Mouse (Mus musculus) hindbrain, embryonic 13.5 days (tissue): Measurements from ENCODE around the gene Spast. TPM values are rescaled to one million over a fixed set of nuclear protein-coding genes. Genes with fewer than 3 reads are reported as not detected.
A peak's percentile ranks its signal among the peaks of the same experiment; 100 is the strongest.
"Not testable (repeated sequence)": the region's sequence is repeated elsewhere in the genome, so short reads cannot be mapped to it uniquely, and the experiment has no call there.

Experiments
- ATAC-seq: fragments of 200-750 bp; cut with Nextera tagmentation; 2 replicates; pipeline ENCODE4 v1.8.0; 2017; ENCODE audit warnings: moderate TSS enrichment; ENCODE audit not compliant: low FRiP score
- H3K27ac ChIP-seq: fragments of 300-500 bp; sonication (generic); 2 replicates; pipeline ENCODE4 v1.5.1; 2015; ENCODE audit warnings: inconsistent platforms, mild to moderate bottlenecking, moderate library complexity
- H3K27me3 ChIP-seq: fragments of 300-500 bp; sonication (generic); 2 replicates; pipeline ENCODE4 v1.6.1; 2015; ENCODE audit warnings: mild to moderate bottlenecking, inconsistent platforms
- H3K36me3 ChIP-seq: fragments of 300-500 bp; sonication (generic); 2 replicates; pipeline ENCODE4 v1.6.1; 2015; ENCODE audit warnings: mild to moderate bottlenecking, inconsistent platforms
- H3K4me1 ChIP-seq: fragments of 300-500 bp; sonication (generic); replicated peaks from 2 replicates; pipeline ENCODE4 v1.6.1; 2015; ENCODE audit warnings: inconsistent platforms
- H3K4me2 ChIP-seq: fragments of 300-500 bp; sonication (generic); 2 replicates; pipeline ENCODE4 v1.6.1; 2015; ENCODE audit warnings: inconsistent platforms, mild to moderate bottlenecking, moderate library complexity
- H3K4me3 ChIP-seq: fragments of 300-500 bp; sonication (generic); 2 replicates; pipeline ENCODE4 v1.5.1; 2015; ENCODE audit warnings: mild to moderate bottlenecking, inconsistent platforms
- H3K9ac ChIP-seq: fragments of 300-500 bp; sonication (generic); 2 replicates; pipeline ENCODE4 v1.6.1; 2015; ENCODE audit warnings: mild to moderate bottlenecking, inconsistent platforms
- H3K9me3 ChIP-seq: fragments of 300-500 bp; sonication (generic); 2 replicates; pipeline ENCODE4 v1.6.1; 2016; ENCODE audit warnings: inconsistent platforms
- WGBS: fragments of 180-500 bp; shearing (Covaris S2); methylation state at CpG from one replicate; pipeline ENCODE4 v1.1.7; 2015; 5-methylcytosine and 5-hydroxymethylcytosine counted together
- polyA plus RNA-seq: library from polyadenylated mRNA; unstranded; fragments of >200 nt; fragmentation: Nextera tagmentation; extraction: Ambion mirVana; gene quantifications from 2 replicates; pipeline ENCODE4 v1.2.1, GENCODE M21; 2015

The Spast gene
- polyA plus RNA-seq, 1 experiment from 2014 or later = 27.1 TPM

- Histone ChIP-seq H3K9me3 (no peaks in the 10 kb centered on the region), H3K27me3 (no peaks in the 10 kb centered on the region), H3K9ac (no peak overlapping the region), H3K4me2 (no peak overlapping the region), H3K36me3 (peaks cover 60% of the 10 kb centered on the region), H3K4me1 (no peaks in the 10 kb centered on the region), H3K4me3 (no peak overlapping the region), H3K27ac (no peak overlapping the region)
- WGBS = 96% methylated on average over 4 of the region's 4 CpGs
- ATAC-seq = no peak
These were observed 34.7 kb upstream of the Spast start for GRCm38 (mm10) chr17:74304060-74304459.

GRCm38 (mm10) chr17:74305616-74306015 is 33.2 kb upstream of the Spast start:
- H3K27ac ChIP-seq = no peak overlapping the region
- no peak overlapping the region for H3K4me3 ChIP-seq
- peaks cover 67% of the 10 kb centered on the region for H3K36me3 ChIP-seq
- H3K4me2 ChIP-seq = no peak overlapping the region
- no peaks in the 10 kb centered on the region for H3K27me3 ChIP-seq
- WGBS = 96% methylated on average over 4 of the region's 4 CpGs
- H3K9me3 ChIP-seq = no peaks in the 10 kb centered on the region
- ATAC-seq = no peak
- H3K9ac ChIP-seq = no peak overlapping the region
- H3K4me1 ChIP-seq = no peaks in the 10 kb centered on the region

GRCm38 (mm10) chr17:74306021-74306420 is 32.8 kb upstream of the Spast start:
- no peak for ATAC-seq
- H3K36me3 ChIP-seq = peaks cover 69% of the 10 kb centered on the region
- WGBS = 90% methylated on average over 1 of the region's 1 CpGs
- no peak overlapping the region for H3K27ac ChIP-seq
- no peak overlapping the region for H3K9ac ChIP-seq
- H3K27me3 ChIP-seq = no peaks in the 10 kb centered on the region
- H3K4me1 ChIP-seq = no peaks in the 10 kb centered on the region
- H3K4me3 ChIP-seq = no peak overlapping the region
- H3K9me3 ChIP-seq = no peaks in the 10 kb centered on the region
- H3K4me2 ChIP-seq = no peak overlapping the region

GRCm38 (mm10) chr17:74315445-74316308 is 23.1 kb upstream of the Spast start:
- peaks cover 15% of the 10 kb centered on the region for H3K36me3 ChIP-seq
- peak; percentile 92; the same call in 1 of the 2 replicates for ATAC-seq
- WGBS = under 1% methylated on average over 45 of the region's 45 CpGs

GRCm38 (mm10) chr17:74316309-74316863 is 22.4 kb upstream of the Spast start:
- peaks cover 13% of the 10 kb centered on the region for H3K36me3 ChIP-seq
- under 1% methylated on average over 48 of the region's 48 CpGs for WGBS
- H3K4me1 ChIP-seq = peaks cover 22% of the 10 kb centered on the region
- H3K4me2 ChIP-seq = peak overlapping the region; percentile 83
- ATAC-seq = peak; percentile 96
- H3K27me3 ChIP-seq = no peaks in the 10 kb centered on the region
- no peaks in the 10 kb centered on the region for H3K9me3 ChIP-seq
- peak overlapping the region; percentile 84 for H3K9ac ChIP-seq
- H3K27ac ChIP-seq = peak overlapping the region; percentile 93
- H3K4me3 ChIP-seq = peak overlapping the region; percentile 80

More at GRCm38 (mm10) chr17:74315445-74316308, 23.1 kb upstream of the Spast start:
- Histone ChIP-seq H3K27ac (peak overlapping the region; percentile 93), H3K4me1 (peaks cover 22% of the 10 kb centered on the region), H3K4me2 (peak overlapping the region; percentile 83), H3K9ac (peak overlapping the region; percentile 84), H3K9me3 (no peaks in the 10 kb centered on the region), H3K27me3 (no peaks in the 10 kb centered on the region), H3K4me3 (peak overlapping the region; percentile 80)

- H3K36me3 ChIP-seq = peaks cover 6% of the 10 kb centered on the region
- H3K27me3 ChIP-seq = no peaks in the 10 kb centered on the region
- 91% methylated on average over 6 of the region's 6 CpGs for WGBS
- H3K4me3 ChIP-seq = no peak overlapping the region
- H3K4me2 ChIP-seq = no peak overlapping the region
- H3K4me1 ChIP-seq = peaks cover 22% of the 10 kb centered on the region
- ATAC-seq = no peak
- H3K27ac ChIP-seq = no peak overlapping the region
- no peak overlapping the region for H3K9ac ChIP-seq
- H3K9me3 ChIP-seq = no peaks in the 10 kb centered on the region
These were observed 20.1 kb upstream of the Spast start for GRCm38 (mm10) chr17:74318721-74319120.

GRCm38 (mm10) chr17:74322400-74323054 is 16.3 kb upstream of the Spast start:
- Histone ChIP-seq H3K4me1 (no peaks in the 10 kb centered on the region), H3K4me2 (no peak overlapping the region), H3K36me3 (no peaks in the 10 kb centered on the region), H3K9me3 (no peaks in the 10 kb centered on the region), H3K9ac (no peak overlapping the region), H3K4me3 (no peak overlapping the region), H3K27me3 (no peaks in the 10 kb centered on the region), H3K27ac (no peak overlapping the region)
- 53% methylated on average over 5 of the region's 5 CpGs for WGBS
- ATAC-seq = no peak

GRCm38 (mm10) chr17:74323844-74324243 is 14.9 kb upstream of the Spast start, which contains the start of gene Dpy30:
Dpy30 (minus strand) TSS chr17:74323944.
- no peak within 1 kb of the TSS for H3K4me2 ChIP-seq
- no peak within 1 kb of the TSS for H3K4me3 ChIP-seq
- no peak for ATAC-seq
- no peaks in the 10 kb centered on the region for H3K4me1 ChIP-seq
- H3K27me3 ChIP-seq = no peaks in the 10 kb centered on the region
- H3K9me3 ChIP-seq = no peaks in the 10 kb centered on the region
- no peak within 1 kb of the TSS for H3K27ac ChIP-seq
- whole genome bisulfite sequencing = 84% methylated on average over 2 of the region's 2 CpGs
- no peak within 1 kb of the TSS for H3K9ac ChIP-seq
- no peaks in the 10 kb centered on the region for H3K36me3 ChIP-seq

GRCm38 (mm10) chr17:74327195-74327594 is 11.6 kb upstream of the Spast start:
- not testable (repeated sequence) for H3K4me2 ChIP-seq, H3K4me1 ChIP-seq, H3K27me3 ChIP-seq, H3K36me3 ChIP-seq, H3K9ac ChIP-seq, ATAC-seq, H3K27ac ChIP-seq, H3K4me3 ChIP-seq, H3K9me3 ChIP-seq
- 88% methylated on average over 7 of the region's 7 CpGs for WGBS

GRCm38 (mm10) chr17:74328146-74328545 is 10.6 kb upstream of the Spast start:
- not testable (repeated sequence) for ATAC-seq, H3K4me2 ChIP-seq, H3K4me1 ChIP-seq, H3K9ac ChIP-seq, H3K36me3 ChIP-seq, H3K9me3 ChIP-seq, H3K27ac ChIP-seq, H3K27me3 ChIP-seq, H3K4me3 ChIP-seq
- 48% methylated on average over 2 of the region's 2 CpGs for WGBS

GRCm38 (mm10) chr17:74331049-74331676 is 7.6 kb upstream of the Spast start:
- no peak overlapping the region for H3K4me2 ChIP-seq
- H3K4me1 ChIP-seq = no peaks in the 10 kb centered on the region
- no peak overlapping the region for H3K27ac ChIP-seq
- H3K36me3 ChIP-seq = no peaks in the 10 kb centered on the region
- WGBS = 84% methylated on average over 9 of the region's 9 CpGs
- ATAC-seq = no peak
- no peak overlapping the region for H3K4me3 ChIP-seq
- H3K9ac ChIP-seq = no peak overlapping the region
- H3K9me3 ChIP-seq = no peaks in the 10 kb centered on the region
- H3K27me3 ChIP-seq = no peaks in the 10 kb centered on the region
